Mouse (Mus musculus) gonadal fat pad, adult 2 months (tissue): ENCODE data around the gene Mdm2. TPM values are rescaled to one million over a fixed set of nuclear protein-coding genes. Genes with fewer than 3 reads are reported as not detected.
"Not testable (repeated sequence)": the region's sequence is repeated elsewhere in the genome, so short reads cannot be mapped to it uniquely, and the experiment has no call there.

Source experiments
- DNase-seq: peaks from one replicate; pipeline ENCODE4 v3.0.0-alpha.2; 2012; ENCODE audit warnings: low read depth
- polyA plus RNA-seq: library from polyadenylated mRNA; depleted of rRNA; stranded (reverse); fragments of >200 nt; gene quantifications from 2 replicates; pipeline ENCODE4 v1.2.3, GENCODE M21; 2012

Mdm2 gene
- polyA plus RNA-seq, 1 experiment = 23.3 TPM

- DNase-seq = not testable (repeated sequence)
Measured at GRCm38 (mm10) chr10:117733626-117734025, 23.1 kb upstream of the Mdm2 start.

GRCm38 (mm10) chr10:117732962-117733592 is 22.5 kb upstream of the Mdm2 start:
- DNase-seq = no peak

GRCm38 (mm10) chr10:117732184-117732583 is 21.6 kb upstream of the Mdm2 start:
- DNase-seq = no peak

GRCm38 (mm10) chr10:117731244-117732101 is 20.9 kb upstream of the Mdm2 start:
- DNase-seq = no peak

- DNase-seq = no peak
Measured at GRCm38 (mm10) chr10:117730637-117731203, 20.2 kb upstream of the Mdm2 start.

GRCm38 (mm10) chr10:117730140-117730539 is 19.6 kb upstream of the Mdm2 start:
- no peak for DNase-seq

GRCm38 (mm10) chr10:117729139-117729814 is 18.7 kb upstream of the Mdm2 start:
- DNase-seq = no peak

GRCm38 (mm10) chr10:117728574-117728973 is 18.0 kb upstream of the Mdm2 start:
- no peak for DNase-seq

GRCm38 (mm10) chr10:117727518-117728110 is 17.1 kb upstream of the Mdm2 start:
- no peak for DNase-seq

- no peak for DNase-seq
Measured at GRCm38 (mm10) chr10:117726888-117727385, 16.4 kb upstream of the Mdm2 start.

GRCm38 (mm10) chr10:117726350-117726749 is 15.8 kb upstream of the Mdm2 start:
- DNase-seq = no peak

- no peak for DNase-seq
Measured at GRCm38 (mm10) chr10:117725671-117726070, 15.1 kb upstream of the Mdm2 start.

GRCm38 (mm10) chr10:117724804-117725361 is 14.3 kb upstream of the Mdm2 start:
- DNase-seq = no peak

- DNase-seq = no peak
Measured at GRCm38 (mm10) chr10:117724136-117724718, 13.7 kb upstream of the Mdm2 start.

- DNase-seq = no peak
Measured at GRCm38 (mm10) chr10:117718161-117719119, 7.9 kb upstream of the Mdm2 start.

GRCm38 (mm10) chr10:117717583-117717982 is 7.0 kb upstream of the Mdm2 start:
- no peak for DNase-seq

GRCm38 (mm10) chr10:117716686-117717085 is 6.1 kb upstream of the Mdm2 start:
- DNase-seq = no peak

- DNase-seq = not testable (repeated sequence)
Measured at GRCm38 (mm10) chr10:117715654-117716053, 5.1 kb upstream of the Mdm2 start.

GRCm38 (mm10) chr10:117714928-117715500 is 4.5 kb upstream of the Mdm2 start:
- DNase-seq = no peak
